Mouse (Mus musculus) stomach, embryonic 16.5 days (tissue): ENCODE measurements around the gene Mier2. TPM values are rescaled to one million over a fixed set of nuclear protein-coding genes. Genes with fewer than 3 reads are reported as not detected.

Source experiments
- ATAC-seq: fragments of 200-750 bp; cut with Nextera tagmentation; 2 replicates; pipeline ENCODE4 v1.8.0; 2017; ENCODE audit warnings: moderate number of reproducible peaks, moderate TSS enrichment; ENCODE audit not compliant: insufficient read depth, low FRiP score
- H3K27ac ChIP-seq: fragments of 300-500 bp; sonication (generic); 2 replicates; pipeline ENCODE4 v1.5.1; 2014; ENCODE audit warnings: low read length
- H3K27me3 ChIP-seq: fragments of 300-500 bp; sonication (generic); 2 replicates; pipeline ENCODE4 v1.6.1; 2014; ENCODE audit warnings: low read length, control low read depth, mixed read lengths; ENCODE audit not compliant: control insufficient read depth, insufficient read depth
- H3K36me3 ChIP-seq: fragments of 300-500 bp; sonication (generic); 2 replicates; pipeline ENCODE4 v1.6.1; 2014; ENCODE audit warnings: low read length; ENCODE audit not compliant: control insufficient read depth, insufficient read depth
- H3K4me1 ChIP-seq: fragments of 300-500 bp; sonication (generic); 2 replicates; pipeline ENCODE4 v1.6.1; 2014; ENCODE audit warnings: low read length, control low read depth, mixed read lengths; ENCODE audit not compliant: control insufficient read depth, insufficient read depth
- H3K4me2 ChIP-seq: fragments of 300-500 bp; sonication (generic); 2 replicates; pipeline ENCODE4 v1.6.1; 2014; ENCODE audit warnings: low read depth, low read length, mixed read lengths
- H3K4me3 ChIP-seq: fragments of 300-500 bp; sonication (generic); replicated peaks from 2 replicates; pipeline ENCODE4 v1.5.1; 2014; ENCODE audit warnings: mild to moderate bottlenecking, low read length
- H3K9ac ChIP-seq: fragments of 300-500 bp; sonication (generic); 2 replicates; pipeline ENCODE4 v1.6.1; 2014; ENCODE audit warnings: low read length
- H3K9me3 ChIP-seq: fragments of 300-500 bp; sonication (generic); replicated peaks from 2 replicates; pipeline ENCODE4 v1.6.1; 2016; ENCODE audit warnings: low read length, control low read depth; ENCODE audit not compliant: control insufficient read depth
- WGBS: fragments of 180-500 bp; shearing (Covaris S2); extraction: QIAGEN DNeasy Blood & Tissue Kit; methylation state at CpG from one replicate; pipeline ENCODE4 v1.1.7; 2014; 5-methylcytosine and 5-hydroxymethylcytosine counted together
- polyA plus RNA-seq: library from polyadenylated mRNA; unstranded; fragments of >200 nt; fragmentation: Nextera tagmentation; extraction: Ambion mirVana; gene quantifications from 2 replicates; pipeline ENCODE4 v1.2.1, GENCODE M21; 2015

The Mier2 gene
- polyA plus RNA-seq, 1 experiment from 2014 or later: 40.7 TPM

DNA sequence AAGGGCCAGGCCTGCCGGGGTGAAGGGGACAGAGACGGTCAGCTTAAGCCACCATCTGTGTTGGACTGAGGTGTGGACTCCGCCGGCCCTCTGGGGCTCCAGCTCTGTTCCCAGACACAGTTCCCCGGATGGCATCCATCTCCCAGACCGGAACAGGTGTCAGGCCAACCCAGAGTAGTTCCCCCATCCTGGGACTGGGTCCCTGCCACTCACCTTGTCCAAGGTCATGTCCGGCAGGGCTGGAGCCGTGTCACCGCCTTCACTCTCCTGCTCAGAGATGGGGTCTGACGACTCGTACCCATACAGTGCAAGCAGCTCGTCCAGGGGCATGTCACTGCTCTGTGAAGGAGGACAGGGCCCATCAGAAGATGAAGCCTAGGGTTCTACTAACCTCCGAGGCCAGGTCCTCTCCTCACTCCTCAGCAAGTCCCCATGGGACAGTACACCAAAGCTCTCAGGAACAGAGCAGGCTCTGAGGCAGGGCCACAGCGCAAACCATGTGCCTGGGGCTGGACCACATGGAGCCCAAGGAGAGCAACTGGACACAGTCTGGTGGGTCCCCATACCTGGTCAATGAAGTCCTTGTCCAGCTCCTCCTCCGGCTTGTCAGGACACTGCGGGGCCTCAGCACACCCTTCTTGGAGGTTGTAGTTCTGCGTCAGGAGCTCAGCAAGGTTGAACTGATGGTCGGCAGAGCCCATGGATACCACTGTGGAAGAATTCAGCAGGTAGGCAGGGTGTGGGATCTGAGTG lies 5.9 kb downstream of the Mier2 start:
- Histone ChIP-seq H3K4me3 (no peak overlapping the region), H3K27ac (no peak overlapping the region), H3K36me3 (peaks cover 27% of the 10 kb centered on the region), H3K27me3 (no peaks in the 10 kb centered on the region), H3K9ac (no peak overlapping the region), H3K4me1 (peaks cover 18% of the 10 kb centered on the region), H3K4me2 (no peak overlapping the region), H3K9me3 (no peaks in the 10 kb centered on the region)
- WGBS: 94% methylated on average over 18 of the region's 18 CpGs
- no peak for ATAC-seq

DNA sequence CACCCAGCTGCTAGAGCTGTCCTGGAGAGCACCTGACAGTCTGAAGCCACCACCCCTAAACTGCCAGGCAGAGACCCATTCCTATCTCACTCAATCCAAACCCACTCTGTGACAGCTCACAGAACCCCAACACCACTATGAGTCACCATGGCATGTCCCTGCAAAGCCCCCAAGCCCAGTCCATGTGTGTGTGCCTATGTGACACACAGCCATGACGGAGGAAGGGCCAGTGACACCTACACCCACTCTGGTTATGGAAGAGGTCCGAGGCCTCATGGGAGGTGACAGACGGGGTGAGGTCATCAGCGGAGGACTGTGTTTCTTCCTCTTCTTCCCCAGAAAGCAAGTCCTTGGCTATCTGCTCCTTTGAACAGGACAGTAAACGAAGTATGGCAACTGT lies 6.5 kb downstream of the Mier2 start:
- WGBS: 86% methylated on average over 5 of the region's 5 CpGs
- no peaks in the 10 kb centered on the region for H3K27me3 ChIP-seq
- H3K4me3 ChIP-seq: no peak overlapping the region
- peaks cover 12% of the 10 kb centered on the region for H3K4me1 ChIP-seq
- no peak overlapping the region for H3K9ac ChIP-seq
- H3K9me3 ChIP-seq: no peaks in the 10 kb centered on the region
- no peak overlapping the region for H3K27ac ChIP-seq
- no peak for ATAC-seq
- H3K36me3 ChIP-seq: peaks cover 27% of the 10 kb centered on the region
- H3K4me2 ChIP-seq: no peak overlapping the region

DNA sequence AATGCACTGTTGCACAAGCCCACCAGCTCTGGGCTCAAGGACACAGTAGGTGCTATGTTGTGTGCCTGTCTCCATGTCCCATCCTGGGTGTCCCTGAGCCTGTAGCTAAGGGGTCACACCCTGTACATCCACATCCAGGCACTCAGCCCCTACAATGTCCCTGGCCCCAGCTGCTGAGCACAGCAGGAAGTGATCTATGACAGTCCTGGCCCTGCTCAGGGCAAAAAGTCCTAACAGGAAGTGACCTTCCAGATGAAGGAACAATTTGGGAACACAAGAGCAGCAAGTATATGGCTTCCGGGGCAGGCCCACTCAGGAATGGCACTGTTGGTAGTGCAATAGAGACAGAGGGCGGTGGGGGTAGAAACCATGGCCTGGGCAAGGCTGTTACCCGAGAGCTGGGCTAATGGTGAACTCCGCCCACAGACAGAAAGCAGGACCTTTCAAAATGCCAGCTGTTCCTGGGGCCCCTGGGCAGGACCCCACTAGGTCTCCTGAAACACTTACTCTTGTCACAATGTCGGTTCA lies 7.8 kb downstream of the Mier2 start:
- peaks cover under 1% of the 10 kb centered on the region; the same call in 1 of the 2 replicates for H3K4me1 ChIP-seq
- H3K4me3 ChIP-seq: no peak overlapping the region
- H3K27ac ChIP-seq: no peak overlapping the region
- H3K9ac ChIP-seq: no peak overlapping the region
- no peak overlapping the region for H3K4me2 ChIP-seq
- WGBS: 65% methylated on average over 5 of the region's 5 CpGs
- no peaks in the 10 kb centered on the region for H3K27me3 ChIP-seq
- H3K36me3 ChIP-seq: peaks cover 27% of the 10 kb centered on the region
- ATAC-seq: no peak
- H3K9me3 ChIP-seq: no peaks in the 10 kb centered on the region

DNA sequence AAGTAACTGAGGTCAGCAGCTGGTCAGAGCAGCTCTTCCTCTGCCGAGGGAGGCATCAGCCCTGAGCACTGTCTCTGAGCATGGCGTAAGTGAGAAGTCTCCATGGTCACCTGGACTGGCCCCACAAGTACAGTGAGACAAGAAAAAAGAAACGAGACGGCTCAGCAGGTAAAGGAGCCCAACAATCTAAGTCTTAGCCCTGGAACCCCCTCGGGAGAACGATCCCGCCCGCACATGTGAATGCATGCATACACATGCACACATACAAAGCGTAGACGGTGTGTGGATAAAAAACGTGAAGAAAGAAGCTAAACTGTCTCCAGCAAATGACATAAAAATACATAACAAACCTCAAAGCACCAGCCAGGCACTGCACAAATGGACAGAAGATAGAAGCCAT lies 8.5 kb downstream of the Mier2 start:
- Histone ChIP-seq H3K27me3 (no peaks in the 10 kb centered on the region), H3K4me1 (no peaks in the 10 kb centered on the region), H3K9ac (no peak overlapping the region), H3K36me3 (peaks cover 27% of the 10 kb centered on the region), H3K27ac (no peak overlapping the region), H3K4me3 (no peak overlapping the region), H3K4me2 (no peak overlapping the region), H3K9me3 (no peaks in the 10 kb centered on the region)
- WGBS: 90% methylated on average over 11 of the region's 11 CpGs
- no peak for ATAC-seq

DNA sequence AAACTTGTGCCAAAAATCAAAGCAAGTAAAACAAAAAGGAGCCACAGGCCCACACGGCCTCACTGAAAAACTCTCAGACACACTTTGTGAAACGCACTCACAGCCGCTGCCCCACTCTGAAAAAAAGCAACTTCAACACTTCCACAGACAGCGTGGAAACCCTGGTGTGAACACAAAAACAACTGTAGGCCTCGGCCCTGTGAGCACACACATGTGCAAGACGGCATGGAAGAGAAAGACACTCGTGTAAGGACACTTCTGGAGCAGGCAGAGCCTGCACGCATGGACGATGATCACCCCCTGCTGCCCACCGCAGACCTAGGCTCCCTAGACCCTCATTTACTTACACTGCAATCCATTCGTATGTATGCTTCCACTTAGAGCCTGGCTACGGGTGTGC lies 9.1 kb downstream of the Mier2 start:
- H3K27ac ChIP-seq: no peak overlapping the region
- H3K9me3 ChIP-seq: no peaks in the 10 kb centered on the region
- peaks cover 30% of the 10 kb centered on the region for H3K36me3 ChIP-seq
- H3K4me2 ChIP-seq: no peak overlapping the region
- H3K4me1 ChIP-seq: no peaks in the 10 kb centered on the region
- no peak overlapping the region for H3K4me3 ChIP-seq
- WGBS: 91% methylated on average over 12 of the region's 12 CpGs
- ATAC-seq: no peak
- no peaks in the 10 kb centered on the region for H3K27me3 ChIP-seq
- H3K9ac ChIP-seq: no peak overlapping the region

DNA sequence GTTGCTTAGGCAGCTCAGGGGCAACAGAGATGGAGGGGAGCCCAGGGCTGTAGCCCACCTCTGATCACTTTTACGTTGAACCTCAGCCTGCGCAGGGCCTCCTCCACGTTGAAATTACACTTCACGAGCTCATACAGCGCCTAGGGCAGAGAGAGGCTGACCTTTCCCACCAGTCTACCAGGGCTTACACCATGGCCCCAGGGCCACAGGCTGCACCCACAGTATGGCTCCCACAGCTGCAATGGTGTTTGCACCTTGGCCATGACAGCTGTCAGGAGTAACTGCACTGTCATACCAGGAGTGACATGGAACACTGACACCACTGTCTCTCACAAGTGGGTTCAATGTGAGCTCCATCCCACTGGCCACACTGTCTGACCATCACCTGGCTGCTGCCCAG lies 10.4 kb downstream of the Mier2 start:
- ATAC-seq: no peak
- no peaks in the 10 kb centered on the region for H3K4me1 ChIP-seq
- WGBS: 93% methylated on average over 5 of the region's 5 CpGs
- H3K36me3 ChIP-seq: peaks cover 29% of the 10 kb centered on the region
- H3K4me2 ChIP-seq: no peak overlapping the region
- H3K9ac ChIP-seq: no peak overlapping the region
- H3K27me3 ChIP-seq: no peaks in the 10 kb centered on the region
- no peak overlapping the region for H3K4me3 ChIP-seq
- H3K9me3 ChIP-seq: no peaks in the 10 kb centered on the region
- no peak overlapping the region for H3K27ac ChIP-seq

DNA sequence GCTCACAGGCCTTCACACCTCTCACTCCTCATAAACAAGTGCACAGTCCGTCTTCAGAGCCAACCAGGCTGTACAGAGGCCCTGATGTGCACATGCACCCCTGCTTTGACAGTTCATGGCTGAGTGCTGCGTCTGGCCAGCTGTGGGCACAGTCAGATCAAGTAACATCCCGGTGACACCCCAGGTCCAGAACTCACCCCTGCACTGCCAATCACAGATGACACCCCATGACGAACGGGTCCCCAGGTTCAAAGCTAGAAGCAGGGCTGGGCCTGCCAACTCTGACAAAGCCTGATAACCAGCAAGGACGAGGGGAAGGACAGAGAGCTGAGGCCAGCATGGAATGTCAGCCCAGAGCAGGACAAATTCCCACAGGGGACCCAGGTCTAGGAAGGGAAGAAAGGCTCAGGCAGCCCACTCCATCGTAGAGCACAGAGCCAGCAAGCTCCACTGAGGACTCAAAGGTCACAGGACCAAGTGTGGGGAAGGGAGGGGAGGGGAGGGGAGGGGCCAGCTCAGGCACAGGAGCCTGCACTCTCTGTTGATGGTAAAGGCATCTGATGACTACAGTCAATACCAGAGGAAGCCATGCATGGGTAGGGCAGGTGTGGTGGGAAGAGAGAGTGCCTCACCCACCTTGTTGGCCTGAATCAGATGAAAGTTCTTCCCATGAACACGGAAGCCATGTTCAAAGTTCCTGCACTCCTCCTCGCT lies 11.0 kb downstream of the Mier2 start:
- H3K36me3 ChIP-seq: peaks cover 25% of the 10 kb centered on the region
- H3K27me3 ChIP-seq: no peaks in the 10 kb centered on the region
- no peak overlapping the region for H3K4me3 ChIP-seq
- H3K27ac ChIP-seq: no peak overlapping the region
- no peaks in the 10 kb centered on the region for H3K9me3 ChIP-seq
- 77% methylated on average over 9 of the region's 9 CpGs for WGBS
- no peak for ATAC-seq
- H3K4me2 ChIP-seq: no peak overlapping the region
- H3K4me1 ChIP-seq: no peaks in the 10 kb centered on the region
- H3K9ac ChIP-seq: no peak overlapping the region

DNA sequence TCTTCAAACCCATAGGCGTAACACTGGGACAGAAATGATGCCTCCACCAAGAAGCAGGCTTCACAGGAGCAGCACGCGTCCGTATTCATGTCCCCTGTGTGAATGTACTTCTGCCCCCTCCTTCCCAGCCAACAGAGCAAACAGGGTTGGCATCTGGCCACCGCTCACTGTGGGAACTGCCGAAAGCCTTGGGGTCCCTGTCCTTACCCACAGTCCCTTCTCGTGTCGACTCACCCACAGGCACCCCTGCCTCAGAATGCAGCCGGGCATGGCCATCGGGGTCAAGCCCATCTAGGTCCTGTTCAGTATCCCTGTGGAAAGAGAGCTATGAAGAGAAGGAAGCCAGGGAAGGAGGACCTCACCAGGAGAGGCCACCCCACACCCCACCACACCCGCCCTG lies 12.8 kb downstream of the Mier2 start:
- 95% methylated on average over 11 of the region's 11 CpGs for WGBS
- no peak overlapping the region for H3K9ac ChIP-seq
- H3K36me3 ChIP-seq: peaks cover 13% of the 10 kb centered on the region; the same call in 1 of the 2 replicates

DNA sequence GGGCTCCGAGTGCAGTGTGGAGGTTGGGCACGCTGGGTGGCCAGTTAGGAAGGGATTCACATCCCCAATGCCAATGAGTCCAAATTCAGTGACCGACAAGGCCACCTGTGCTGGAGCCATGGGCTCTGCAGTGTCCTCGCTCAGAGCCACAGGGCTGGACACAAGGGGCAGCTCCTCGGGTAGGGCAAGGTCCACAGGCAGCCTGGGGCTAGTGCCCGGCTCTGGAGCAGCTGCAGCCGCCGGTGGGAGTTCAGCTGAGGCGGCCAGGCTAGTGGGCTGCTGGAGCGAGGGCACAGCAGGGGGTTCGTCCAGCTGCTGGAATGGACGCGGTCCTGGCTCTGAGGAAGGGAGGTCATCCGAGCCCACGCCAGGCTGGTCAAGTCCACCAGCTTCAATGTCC lies 13.5 kb downstream of the Mier2 start:
- Histone ChIP-seq H3K4me1 (no peaks in the 10 kb centered on the region), H3K9ac (no peak overlapping the region), H3K4me3 (no peak overlapping the region), H3K27me3 (no peaks in the 10 kb centered on the region), H3K4me2 (no peak overlapping the region), H3K9me3 (no peaks in the 10 kb centered on the region), H3K27ac (no peak overlapping the region), H3K36me3 (peaks cover 13% of the 10 kb centered on the region; the same call in 1 of the 2 replicates)
- 94% methylated on average over 15 of the region's 15 CpGs for WGBS
- ATAC-seq: no peak

More for the DNA sequence above, 12.8 kb downstream of the Mier2 start:
- H3K27me3 ChIP-seq: no peaks in the 10 kb centered on the region
- no peaks in the 10 kb centered on the region for H3K9me3 ChIP-seq
- no peak overlapping the region for H3K4me2 ChIP-seq
- no peaks in the 10 kb centered on the region for H3K4me1 ChIP-seq
- no peak overlapping the region for H3K27ac ChIP-seq
- no peak for ATAC-seq
- no peak overlapping the region for H3K4me3 ChIP-seq
